Mouse (Mus musculus) left cerebral cortex, postnatal 36 days (tissue): Measurements from ENCODE around the gene Smndc1. TPM values are rescaled to one million over a fixed set of nuclear protein-coding genes. Genes with fewer than 3 reads are reported as not detected.
"Not testable (repeated sequence)": the region's sequence is repeated elsewhere in the genome, so short reads cannot be mapped to it uniquely, and the experiment has no call there.

ENCODE experiments used
- DNase-seq, 2 experiments: peaks; one replicate each; pipeline ENCODE4 v3.0.0; 2021 to 2022; ENCODE audit warnings: low spot score in 2 of 2, mixed read lengths in 1 of 2
- intact Hi-C: fragments of 180-260 bp; cut with DNase I; formaldehyde crosslinking; loops from one replicate; pipeline ENCODE4 v1.15.1; 2025
- total RNA-seq, 2 experiments: library from RNA; stranded (reverse); gene quantifications; 2 replicates each; pipeline ENCODE4 v1.2.3; 2021

Gene Smndc1
- total RNA-seq, 2 experiments from 2014 or later = 33.2 to 40.5 TPM

GRCm38 (mm10) chr19:53414650-53415049, 24.3 kb upstream of the Smndc1 start:
- intact Hi-C loops = no loop called here

GRCm38 (mm10) chr19:53413617-53414380, 23.4 kb upstream of the Smndc1 start:
- no peak for DNase-seq
- intact Hi-C loops = no loop called here

More at GRCm38 (mm10) chr19:53414650-53415049, 24.3 kb upstream of the Smndc1 start:
- DNase-seq = no peak

GRCm38 (mm10) chr19:53412149-53412848, 21.9 kb upstream of the Smndc1 start:
- intact Hi-C loops = no loop called here
- DNase-seq = peak in 1 of 2 experiments; percentile 45

- intact Hi-C loops = loop anchor here (10.0 kb wide), 1 partner anchor 345 kb away; no protein-coding TSS in a partner anchor
Observed at GRCm38 (mm10) chr19:53409663-53410307, 19.4 kb upstream of the Smndc1 start.

GRCm38 (mm10) chr19:53408398-53408797, 18.0 kb upstream of the Smndc1 start:
- intact Hi-C loops = loop anchor here (10.0 kb wide), 1 partner anchor 346 kb away; no protein-coding TSS in a partner anchor
- DNase-seq = no peak

More at GRCm38 (mm10) chr19:53409663-53410307, 19.4 kb upstream of the Smndc1 start:
- DNase-seq = no peak

GRCm38 (mm10) chr19:53407350-53407749, 17.0 kb upstream of the Smndc1 start:
- intact Hi-C loops = loop anchor here (10.0 kb wide), 1 partner anchor 347 kb away; no protein-coding TSS in a partner anchor
- DNase-seq = no peak

GRCm38 (mm10) chr19:53405810-53406209, 15.4 kb upstream of the Smndc1 start:
- DNase-seq = no peak
- intact Hi-C loops = loop anchor here (10.0 kb wide), 1 partner anchor 349 kb away; no protein-coding TSS in a partner anchor

- DNase-seq = no peak
- intact Hi-C loops = loop anchor here (10.0 kb wide), 1 partner anchor 350 kb away; no protein-coding TSS in a partner anchor
Observed at GRCm38 (mm10) chr19:53404837-53405356, 14.5 kb upstream of the Smndc1 start.

GRCm38 (mm10) chr19:53404219-53404836, 13.9 kb upstream of the Smndc1 start:
- DNase-seq = no peak
- intact Hi-C loops = loop anchor here (10.0 kb wide), 1 partner anchor 350 kb away; no protein-coding TSS in a partner anchor

- no peak for DNase-seq
- intact Hi-C loops = loop anchor here (10.0 kb wide), 1 partner anchor 352 kb away; no protein-coding TSS in a partner anchor
Observed at GRCm38 (mm10) chr19:53402741-53403432, 12.5 kb upstream of the Smndc1 start.

- no peak for DNase-seq
- intact Hi-C loops = loop anchor here (10.0 kb wide), 1 partner anchor 354 kb away; no protein-coding TSS in a partner anchor
Observed at GRCm38 (mm10) chr19:53400332-53401110, 10.1 kb upstream of the Smndc1 start.

- DNase-seq = no peak
- intact Hi-C loops = no loop called here
Observed at GRCm38 (mm10) chr19:53399213-53399612, 8.8 kb upstream of the Smndc1 start.

GRCm38 (mm10) chr19:53397451-53398233, 7.3 kb upstream of the Smndc1 start:
- intact Hi-C loops = no loop called here
- no peak for DNase-seq

- DNase-seq, intact Hi-C loops: not testable (repeated sequence)
Observed at GRCm38 (mm10) chr19:53395805-53396204, 5.4 kb upstream of the Smndc1 start.

- not testable (repeated sequence) for DNase-seq
- intact Hi-C loops = loop anchor here (1.0 kb wide), 1 partner anchor 184 kb away; no protein-coding TSS in a partner anchor
Observed at GRCm38 (mm10) chr19:53394956-53395355, 4.6 kb upstream of the Smndc1 start.

- intact Hi-C loops = loop anchor here (1.0 kb wide), 1 partner anchor 185 kb away; no protein-coding TSS in a partner anchor
- no peak for DNase-seq
Observed at GRCm38 (mm10) chr19:53394552-53394951, 4.2 kb upstream of the Smndc1 start.

GRCm38 (mm10) chr19:53393646-53394045, 3.3 kb upstream of the Smndc1 start:
- intact Hi-C loops = loop anchor here (1.0 kb wide), 1 partner anchor 186 kb away; no protein-coding TSS in a partner anchor
- no peak for DNase-seq
